Mouse (Mus musculus): Measurements from ENCODE around the gene Hfe2.

The Hfe2 gene

GRCm38 (mm10) chr3:96496216-96496615, 28.8 kb upstream of the Hfe2 start:
- 68% methylated on average over 7 of the region's 7 CpGs for WGBS

GRCm38 (mm10) chr3:96496620-96497275, 28.2 kb upstream of the Hfe2 start:
- WGBS: 42% methylated on average over 14 of the region's 14 CpGs

GRCm38 (mm10) chr3:96497451-96498028, 27.4 kb upstream of the Hfe2 start:
- WGBS: under 1% methylated on average over 19 of the region's 19 CpGs

- 83% methylated on average over 4 of the region's 4 CpGs for WGBS
Observed at GRCm38 (mm10) chr3:96498476-96499245, 26.3 kb upstream of the Hfe2 start.

GRCm38 (mm10) chr3:96499481-96500288, 25.3 kb upstream of the Hfe2 start:
- under 1% methylated on average over 36 of the region's 36 CpGs for WGBS

GRCm38 (mm10) chr3:96500289-96500621, 24.7 kb upstream of the Hfe2 start:
- under 1% methylated on average over 17 of the region's 17 CpGs for WGBS

GRCm38 (mm10) chr3:96500691-96501265, 24.2 kb upstream of the Hfe2 start:
- under 1% methylated on average over 19 of the region's 19 CpGs for WGBS

- WGBS: under 1% methylated on average over 32 of the region's 32 CpGs
Observed at GRCm38 (mm10) chr3:96501391-96502115, 23.4 kb upstream of the Hfe2 start.

- under 1% methylated on average over 19 of the region's 19 CpGs for WGBS
Observed at GRCm38 (mm10) chr3:96502181-96503082, 22.5 kb upstream of the Hfe2 start.

GRCm38 (mm10) chr3:96503083-96503450, 21.9 kb upstream of the Hfe2 start:
- WGBS: under 1% methylated on average over 7 of the region's 7 CpGs

GRCm38 (mm10) chr3:96503946-96504345, 21.0 kb upstream of the Hfe2 start:
- WGBS: 66% methylated on average over 4 of the region's 4 CpGs

GRCm38 (mm10) chr3:96504931-96505330, 20.0 kb upstream of the Hfe2 start:
- 96% methylated on average over 6 of the region's 6 CpGs for WGBS

GRCm38 (mm10) chr3:96506396-96507047, 18.4 kb upstream of the Hfe2 start:
- WGBS: 90% methylated on average over 9 of the region's 9 CpGs

- WGBS: 90% methylated on average over 8 of the region's 9 CpGs
Observed at GRCm38 (mm10) chr3:96507966-96508365, 17.0 kb upstream of the Hfe2 start.

GRCm38 (mm10) chr3:96520171-96520570, 4.8 kb upstream of the Hfe2 start:
- 71% methylated on average over 5 of the region's 5 CpGs for WGBS

- WGBS: 64% methylated on average over 4 of the region's 4 CpGs
Observed at GRCm38 (mm10) chr3:96522149-96522548, 2.8 kb upstream of the Hfe2 start.

- WGBS: 66% methylated on average over 12 of the region's 12 CpGs
Observed at GRCm38 (mm10) chr3:96524028-96524810, 753 bp upstream of the Hfe2 start.

- WGBS: 69% methylated on average over 11 of the region's 11 CpGs
Observed at GRCm38 (mm10) chr3:96526013-96526762, 1.2 kb downstream of the Hfe2 start.

Data from cerebral cortex, adult 2 months (tissue).